Mouse (Mus musculus): ENCODE results near the gene Dnase1l2.
"Not testable (repeated sequence)": the region's sequence is repeated elsewhere in the genome, so short reads cannot be mapped to it uniquely, and the experiment has no call there.

Gene Dnase1l2

GRCm38 (mm10) chr17:24429201-24429983 is 13.5 kb downstream of the Dnase1l2 start:
- DNase-seq (ENCODE audit: low read depth, low spot score), result no peak

GRCm38 (mm10) chr17:24427170-24427557 is 15.7 kb downstream of the Dnase1l2 start:
- peak; percentile 22 for DNase-seq (ENCODE audit: low read depth, low spot score)

- peak; percentile 99 for DNase-seq (ENCODE audit: low read depth, low spot score)
Measured at GRCm38 (mm10) chr17:24426471-24427169, 16.3 kb downstream of the Dnase1l2 start, which contains the start of gene Eci1. Gene Eci1, plus strand, starts transcription at chr17:24426641.

GRCm38 (mm10) chr17:24425905-24426304 is 17.0 kb downstream of the Dnase1l2 start:
- no peak for DNase-seq (ENCODE audit: low read depth, low spot score)

GRCm38 (mm10) chr17:24425326-24425725 is 17.6 kb downstream of the Dnase1l2 start:
- DNase-seq (ENCODE audit: low read depth, low spot score), result not testable (repeated sequence)

- DNase-seq (ENCODE audit: low read depth, low spot score), result no peak
Measured at GRCm38 (mm10) chr17:24424489-24424888, 18.4 kb downstream of the Dnase1l2 start.

GRCm38 (mm10) chr17:24423114-24423513 is 19.8 kb downstream of the Dnase1l2 start:
- no peak for DNase-seq (ENCODE audit: low read depth, low spot score)

GRCm38 (mm10) chr17:24416051-24416652 is 26.8 kb downstream of the Dnase1l2 start:
- DNase-seq (ENCODE audit: low read depth, low spot score), result no peak

- no peak for DNase-seq (ENCODE audit: low read depth, low spot score)
Measured at GRCm38 (mm10) chr17:24415011-24415410, 27.9 kb downstream of the Dnase1l2 start.

- DNase-seq (ENCODE audit: low read depth, low spot score), result peak; percentile 100
Measured at GRCm38 (mm10) chr17:24414230-24414976, 28.5 kb downstream of the Dnase1l2 start, which contains the start of gene Rnps1. Gene Rnps1, plus strand, starts transcription at chr17:24414565.

GRCm38 (mm10) chr17:24413557-24414211 is 29.2 kb downstream of the Dnase1l2 start:
- peak; percentile 23 for DNase-seq (ENCODE audit: low read depth, low spot score)

- peak; percentile 76 for DNase-seq (ENCODE audit: low read depth, low spot score)
Measured at GRCm38 (mm10) chr17:24407116-24407803, 35.6 kb downstream of the Dnase1l2 start.

GRCm38 (mm10) chr17:24402371-24402770 is 40.5 kb downstream of the Dnase1l2 start:
- DNase-seq (ENCODE audit: low read depth, low spot score), result peak; percentile 56

- DNase-seq (ENCODE audit: low read depth, low spot score), result no peak
Measured at GRCm38 (mm10) chr17:24394456-24394855, 48.4 kb downstream of the Dnase1l2 start.

GRCm38 (mm10) chr17:24393527-24393926 is 49.4 kb downstream of the Dnase1l2 start:
- no peak for DNase-seq (ENCODE audit: low read depth, low spot score)

- DNase-seq (ENCODE audit: low read depth, low spot score), result peak; percentile 22
Measured at GRCm38 (mm10) chr17:24391149-24391548, 51.8 kb downstream of the Dnase1l2 start.
